In genomic region chr10:127514111-127514698, GRCm38 (mm10) we compare ENCODE assay signal across 9 mouse cellular contexts. TPM values are rescaled to one million over a fixed set of nuclear protein-coding genes. Genes with fewer than 3 reads are reported as not detected.
A peak's percentile ranks its signal among the peaks of the same experiment; 100 is the strongest.
DNase-seq lines count a peak whose midpoint lies in the region; ATAC-seq and TF ChIP-seq lines count a peak whose summit lies in the region.
"Had no signal": no experiment of that assay in that cellular context is flagged by ENCODE, and none has a peak within 500 bp of the region (broad histone marks: within the 10 kb centered on the region; RNA-seq: fewer than 3 reads in every experiment).

No protein-coding gene starts in this region.

- in situ Hi-C loops in CH12.LX (cut with MboI; ENCODE audit: low pct_ligation_motif_present, low pct_unique_long_range_greater_than_20kb, low sequenced_read_pairs): no loop called here

- H3K27me3 ChIP-seq in CH12.LX (replicated peaks): peaks cover 17% of the 10 kb centered on the region
- H3K27me3 ChIP-seq in hindbrain, embryonic 11.5 days (ENCODE audit: control insufficient read depth, insufficient read depth, low read length): peaks cover 45% of the 10 kb centered on the region
- H3K27me3 ChIP-seq in liver, embryonic 16.5 days (ENCODE audit: control insufficient read depth, insufficient read depth, low read depth, low read length): peaks cover 57% of the 10 kb centered on the region

- no peak for TF ChIP-seq POLR2A in CH12.LX (IDR thresholded peaks at IDR 0.05; ENCODE audit: low read depth, low read length)

- no peak for TF ChIP-seq EP300 in CH12.LX (IDR thresholded peaks at IDR 0.05; ENCODE audit: low read length)

- H3K4me2 ChIP-seq in CH12.LX (ENCODE audit: insufficient read depth, low read depth, poor library complexity, severe bottlenecking): peak overlapping the region; percentile 79; the same call in 1 of the 2 replicates
- peak overlapping the region; percentile 4 for H3K4me2 ChIP-seq in hindbrain, embryonic 11.5 days (replicated peaks; ENCODE audit: low read depth, low read length)
- H3K4me2 ChIP-seq in liver, embryonic 16.5 days (ENCODE audit: low read depth, low read length): peak overlapping the region; percentile 75

- no peak overlapping the region for H3K4me3 ChIP-seq in CH12.LX (replicated peaks in 1 of 3; ENCODE audit: low read depth in 2 of 3, low read length in 2 of 3, poor library complexity in 1 of 3)
- H3K4me3 ChIP-seq in hindbrain, embryonic 11.5 days (ENCODE audit: low read depth, low read length): no peak overlapping the region
- H3K4me3 ChIP-seq in liver, embryonic 16.5 days (ENCODE audit: low read depth, low read length): peak overlapping the region; percentile 44

- no peaks in the 10 kb centered on the region for H3K9me3 ChIP-seq in CH12.LX (replicated peaks; ENCODE audit: low read length)
- H3K9me3 ChIP-seq in hindbrain, embryonic 11.5 days (ENCODE audit: control insufficient read depth, low read length): no peaks in the 10 kb centered on the region
- H3K9me3 ChIP-seq in liver, embryonic 16.5 days (replicated peaks; ENCODE audit: control insufficient read depth, low read length): no peaks in the 10 kb centered on the region

- no peak for ATAC-seq in hindbrain, embryonic 11.5 days (ENCODE audit: low FRiP score)
- no peak for ATAC-seq in liver, embryonic 16.5 days (ENCODE audit: low read depth)

- no peak for TF ChIP-seq RAD21 in CH12.LX (IDR thresholded peaks at IDR 0.05; ENCODE audit: low read depth, low read length)

- peaks cover 27 to 39% of the 10 kb centered on the region in 2 experiments for H3K36me3 ChIP-seq in CH12.LX (replicated peaks in 1 of 2; ENCODE audit: control insufficient read depth in 1 of 2, insufficient read depth in 1 of 2, low read length in 1 of 2)
- H3K36me3 ChIP-seq in hindbrain, embryonic 11.5 days (ENCODE audit: control insufficient read depth, insufficient read depth, low read length): peaks cover 3% of the 10 kb centered on the region; the same call in 1 of the 2 replicates
- peaks cover 21% of the 10 kb centered on the region for H3K36me3 ChIP-seq in liver, embryonic 16.5 days (ENCODE audit: control insufficient read depth, insufficient read depth)

- dilution Hi-C loops in CH12.LX (cut with MboI; ENCODE audit: extremely low pct_ligation_motif_present, extremely low pct_unique_long_range_greater_than_20kb, low sequenced_read_pairs): no loop called here

- peaks cover 32 to 78% of the 10 kb centered on the region in 2 experiments for H3K4me1 ChIP-seq in CH12.LX (ENCODE audit: control insufficient read depth in 1 of 2, insufficient read depth in 2 of 2)
- peaks cover 48% of the 10 kb centered on the region for H3K4me1 ChIP-seq in hindbrain, embryonic 11.5 days (replicated peaks; ENCODE audit: control insufficient read depth, insufficient read depth, low read length)
- H3K4me1 ChIP-seq in liver, embryonic 16.5 days (ENCODE audit: control insufficient read depth, low read depth, low read length): peaks cover 58% of the 10 kb centered on the region

- WGBS in hindbrain, embryonic 11.5 days: 14% methylated on average over 13 of the region's 13 CpGs
- 12% methylated on average over 13 of the region's 13 CpGs for WGBS in liver, embryonic 16.5 days (ENCODE audit: insufficient replicate concordance)

- peaks cover 3% of the 10 kb centered on the region for H3K79me2 ChIP-seq in CH12.LX (replicated peaks; ENCODE audit: control insufficient read depth, extremely low read depth, insufficient read depth, poor library complexity, severe bottlenecking)

- no peak for TF ChIP-seq CTCF in CH12.LX (conservative IDR thresholded peaks at IDR 0.05 in 1 of 2, IDR thresholded peaks at IDR 0.05 in 1 of 2; ENCODE audit: low read depth in 2 of 2, low read length in 2 of 2)

- no peak overlapping the region for H3K27ac ChIP-seq in CH12.LX (ENCODE audit: insufficient read depth, low read depth)
- peak overlapping the region; percentile 90; the same call in 1 of the 2 replicates for H3K27ac ChIP-seq in hindbrain, embryonic 11.5 days (ENCODE audit: low read depth, low read length)
- H3K27ac ChIP-seq in liver, embryonic 16.5 days (ENCODE audit: low read length): peak overlapping the region; percentile 54

- H3K9ac ChIP-seq in CH12.LX (ENCODE audit: insufficient read depth, low read depth): no peak overlapping the region
- no peak overlapping the region for H3K9ac ChIP-seq in hindbrain, embryonic 11.5 days (ENCODE audit: low read depth, low read length)
- H3K9ac ChIP-seq in liver, embryonic 16.5 days (ENCODE audit: low read depth, low read length): peak overlapping the region; percentile 64

- DNase-seq in embryo, embryonic 10.5 days (ENCODE audit: low spot score): peak; percentile 7
- no peak for DNase-seq in embryo, embryonic 10 days (ENCODE audit: low spot score)
- DNase-seq in CH12.LX (ENCODE audit: extremely low read depth): no peak
- DNase-seq in hindbrain, embryonic 11.5 days (ENCODE audit: low spot score): peak; percentile 31
- DNase-seq in spleen, postnatal 36 days (ENCODE audit: low spot score in 2 of 2): no peak
- no peak for DNase-seq in thymus, postnatal 10 days (ENCODE audit: low spot score in 2 of 2)
- DNase-seq in layer of hippocampus, adult 11-12 months (ENCODE audit: low spot score): no peak
- DNase-seq: adrenal gland, adult 2 months had no signal

TF ChIP-seq in CH12.LX, 34 proteins besides CTCF, POLR2A, EP300 and RAD21:
- no peak for TF ChIP-seq MAX (IDR thresholded peaks at IDR 0.05; ENCODE audit: low read length)
- TF ChIP-seq BHLHE40 (IDR thresholded peaks at IDR 0.05; ENCODE audit: low read depth, low read length): peak; percentile 63

RNA-seq across cellular contexts. Expression of gene Ndufa4l2, which starts 0.6 kb away (rescaled TPM):
- total RNA-seq in CH12.LX (2012; rRNA removed) (0.47 and 0.80 TPM in 2 replicates), CH12.LX (2014; rRNA removed) (not detected in 2 replicates)
- not detected in 2 replicates for polyA plus RNA-seq in CH12.LX (2012; ENCODE audit: insufficient read length, low read depth)
- polyA plus RNA-seq in hindbrain, embryonic 11.5 days (2014; fragmentation: Nextera tagmentation; extraction: Ambion mirVana): 6.5 and 7.0 TPM in 2 replicates
- polyA plus RNA-seq in liver, embryonic 16.5 days (2015; fragmentation: Nextera tagmentation; extraction: Ambion mirVana): 62.5 and 67.9 TPM in 2 replicates

RNA-seq across cellular contexts. Expression of gene Shmt2, which starts 8.0 kb away (rescaled TPM):
- total RNA-seq in CH12.LX (2012; rRNA removed): 252 and 317 TPM in 2 replicates
- 267 and 273 TPM in 2 replicates for total RNA-seq in CH12.LX (2014; rRNA removed)
- polyA plus RNA-seq in CH12.LX (2012; ENCODE audit: insufficient read length, low read depth): 315 and 353 TPM in 2 replicates
- 70.3 and 70.4 TPM in 2 replicates for polyA plus RNA-seq in hindbrain, embryonic 11.5 days (2014; fragmentation: Nextera tagmentation; extraction: Ambion mirVana)
- 180 and 183 TPM in 2 replicates for polyA plus RNA-seq in liver, embryonic 16.5 days (2015; fragmentation: Nextera tagmentation; extraction: Ambion mirVana)

RNA-seq across cellular contexts. Expression of gene Stac3, which starts 12.7 kb away (rescaled TPM):
- total RNA-seq in CH12.LX (2012; rRNA removed) (0.08 and 0.42 TPM in 2 replicates), CH12.LX (2014; rRNA removed) (0.50 TPM in 1 of 2 replicates, not detected in the other)
- 0.79 and 0.93 TPM in 2 replicates for polyA plus RNA-seq in CH12.LX (2012; ENCODE audit: insufficient read length, low read depth)
- polyA plus RNA-seq in hindbrain, embryonic 11.5 days (2014; fragmentation: Nextera tagmentation; extraction: Ambion mirVana): 0.36 and 0.43 TPM in 2 replicates
- polyA plus RNA-seq in liver, embryonic 16.5 days (2015; fragmentation: Nextera tagmentation; extraction: Ambion mirVana): 0.59 and 0.65 TPM in 2 replicates

RNA-seq across cellular contexts. Expression of gene Nxph4, which starts 20.2 kb away (rescaled TPM):
- total RNA-seq in CH12.LX (2012; rRNA removed): 0.13 TPM in 1 of 2 replicates, not detected in the other
- not detected in 2 replicates for total RNA-seq in CH12.LX (2014; rRNA removed)
- polyA plus RNA-seq in CH12.LX (2012; ENCODE audit: insufficient read length, low read depth): 0.14 and 0.15 TPM in 2 replicates
- polyA plus RNA-seq in hindbrain, embryonic 11.5 days (2014; fragmentation: Nextera tagmentation; extraction: Ambion mirVana): 54.5 and 59.8 TPM in 2 replicates
- polyA plus RNA-seq in liver, embryonic 16.5 days (2015; fragmentation: Nextera tagmentation; extraction: Ambion mirVana): 0.14 TPM in 1 of 2 replicates, not detected in the other

Comparison
In these comparisons a context has a peak if more than half of its experiments do, and no peak if none do; other contexts are left out.
1. DNase-seq: peak in embryo, embryonic 10.5 days (single experiment) and hindbrain, embryonic 11.5 days (single experiment); none in embryo, embryonic 10 days (single experiment), CH12.LX (single experiment), spleen, postnatal 36 days (0 of 2), thymus, postnatal 10 days (0 of 2) and layer of hippocampus, adult 11-12 months (single experiment).
2. H3K4me2 ChIP-seq: peak in every context shown above with its lines; median percentile 79 in CH12.LX; 75 in liver, embryonic 16.5 days; 4 in hindbrain, embryonic 11.5 days.